36 mouse cellular contexts compared by ENCODE assay signal in genomic region chr4:109953509-109953908, GRCm38 (mm10). TPM values are rescaled to one million over a fixed set of nuclear protein-coding genes. Genes with fewer than 3 reads are reported as not detected.
"Had no signal": no experiment of that assay in that cellular context is flagged by ENCODE, and none has a peak within 500 bp of the region (broad histone marks: within the 10 kb centered on the region; RNA-seq: fewer than 3 reads in every experiment).

No protein-coding gene starts in this region.

- H3K27me3 ChIP-seq: heart, embryonic 12.5 days; heart, embryonic 13.5 days; heart, embryonic 15.5 days; hindbrain, embryonic 12.5 days; hindbrain, embryonic 13.5 days; hindbrain, embryonic 15.5 days; intestine, embryonic 15.5 days; kidney, embryonic 15.5 days had no signal

- H3K4me3 ChIP-seq: heart, embryonic 10.5 days; heart, embryonic 12.5 days; heart, embryonic 13.5 days; heart, embryonic 15.5 days; hindbrain, embryonic 10.5 days; hindbrain, embryonic 12.5 days; hindbrain, embryonic 13.5 days; hindbrain, embryonic 15.5 days; intestine, embryonic 15.5 days; kidney, embryonic 15.5 days; layer of hippocampus, adult 2 months had no signal

- H3K9ac ChIP-seq: heart, embryonic 12.5 days; heart, embryonic 13.5 days; heart, embryonic 15.5 days; hindbrain, embryonic 12.5 days; hindbrain, embryonic 13.5 days; hindbrain, embryonic 14.5 days; hindbrain, embryonic 15.5 days; intestine, embryonic 15.5 days; kidney, embryonic 15.5 days had no signal

- H3K36me3 ChIP-seq: heart, embryonic 10.5 days; heart, embryonic 12.5 days; heart, embryonic 13.5 days; heart, embryonic 15.5 days; hindbrain, embryonic 10.5 days; hindbrain, embryonic 12.5 days; hindbrain, embryonic 13.5 days; hindbrain, embryonic 15.5 days; intestine, embryonic 15.5 days; kidney, embryonic 15.5 days had no signal

- DNase-seq: heart, postnatal 10 days; heart, postnatal 14 days; heart, postnatal 36 days; heart, postnatal 4 days; kidney, adult 11 months; kidney, adult 18-20 months; kidney, adult 2 months; kidney, adult 8-10 months; kidney, adult 9 months; kidney, postnatal 10 days; kidney, postnatal 14 days; kidney, postnatal 25 days; kidney, postnatal 36 days; kidney, postnatal 4 days; layer of hippocampus, adult 9-11 months; layer of hippocampus, postnatal 36 days had no signal

- H3K4me2 ChIP-seq: heart, embryonic 11.5 days; heart, embryonic 12.5 days; heart, embryonic 13.5 days; heart, embryonic 15.5 days; hindbrain, embryonic 12.5 days; hindbrain, embryonic 13.5 days; hindbrain, embryonic 14.5 days; hindbrain, embryonic 15.5 days; intestine, embryonic 15.5 days; kidney, embryonic 15.5 days had no signal

- ATAC-seq: hindbrain, embryonic 16.5 days; hindbrain, postnatal 0 days; inflammation-experienced regulatory T-cells, adult 6 months; intestine, embryonic 15.5 days; intestine, embryonic 16.5 days; intestine, postnatal 0 days had no signal

- H3K9me3 ChIP-seq: heart, embryonic 10.5 days; heart, embryonic 12.5 days; heart, embryonic 13.5 days; heart, embryonic 15.5 days; hindbrain, embryonic 10.5 days; hindbrain, embryonic 12.5 days; hindbrain, embryonic 13.5 days; hindbrain, embryonic 15.5 days; intestine, embryonic 15.5 days; kidney, embryonic 15.5 days had no signal

- H3K27ac ChIP-seq: heart, embryonic 10.5 days; heart, embryonic 13.5 days; heart, embryonic 15.5 days; hindbrain, embryonic 10.5 days; hindbrain, embryonic 12.5 days; hindbrain, embryonic 13.5 days; hindbrain, embryonic 14.5 days; hindbrain, embryonic 15.5 days; hindbrain, postnatal 0 days; intestine, embryonic 15.5 days; kidney, embryonic 15.5 days; kidney, postnatal 0 days; layer of hippocampus, adult 2 months had no signal

- H3K4me1 ChIP-seq: heart, embryonic 10.5 days; heart, embryonic 12.5 days; heart, embryonic 13.5 days; heart, embryonic 15.5 days; hindbrain, embryonic 10.5 days; hindbrain, embryonic 12.5 days; hindbrain, embryonic 13.5 days; hindbrain, embryonic 15.5 days; intestine, embryonic 15.5 days; kidney, embryonic 15.5 days had no signal

RNA-seq across cellular contexts. Expression of gene Dmrta2, which starts 24.3 kb away (rescaled TPM):
- polyA plus RNA-seq: heart, embryonic 13.5 days; heart, embryonic 14.5 days; heart, embryonic 15.5 days; inflammation-experienced regulatory T-cells, adult 6 months; intestine, embryonic 16.5 days; intestine, postnatal 0 days had no signal
